Mouse (Mus musculus): ENCODE measurements around the gene Mras.

Gene Mras

GRCm38 (mm10) chr9:99357921-99358692 lies 79.1 kb downstream of the Mras start, which contains the start of gene Esyt3:
Esyt3 (minus strand) TSS chr9:99358557.
- DNase-seq (ENCODE audit: low read depth, low spot score): peak; percentile 24

GRCm38 (mm10) chr9:99357561-99357920 lies 79.6 kb downstream of the Mras start:
- DNase-seq (ENCODE audit: low read depth, low spot score): no peak

- no peak for DNase-seq (ENCODE audit: low read depth, low spot score)
Measured at GRCm38 (mm10) chr9:99355971-99356370, 81.2 kb downstream of the Mras start.

GRCm38 (mm10) chr9:99354796-99355195 lies 82.4 kb downstream of the Mras start:
- no peak for DNase-seq (ENCODE audit: low read depth, low spot score)

- DNase-seq (ENCODE audit: low read depth, low spot score): no peak
Measured at GRCm38 (mm10) chr9:99353390-99353789, 83.8 kb downstream of the Mras start.

GRCm38 (mm10) chr9:99352964-99353363 lies 84.2 kb downstream of the Mras start:
- no peak for DNase-seq (ENCODE audit: low read depth, low spot score)

- no peak for DNase-seq (ENCODE audit: low read depth, low spot score)
Measured at GRCm38 (mm10) chr9:99345351-99345792, 91.8 kb downstream of the Mras start.

- no peak for DNase-seq (ENCODE audit: low read depth, low spot score)
Measured at GRCm38 (mm10) chr9:99341600-99341999, 95.6 kb downstream of the Mras start.

GRCm38 (mm10) chr9:99340126-99340525 lies 97.1 kb downstream of the Mras start:
- DNase-seq (ENCODE audit: low read depth, low spot score): no peak

GRCm38 (mm10) chr9:99339182-99339581 lies 98.0 kb downstream of the Mras start:
- DNase-seq (ENCODE audit: low read depth, low spot score): no peak

- DNase-seq (ENCODE audit: low read depth, low spot score): no peak
Measured at GRCm38 (mm10) chr9:99338293-99338692, 98.9 kb downstream of the Mras start.

GRCm38 (mm10) chr9:99336538-99336937 lies 100.6 kb downstream of the Mras start:
- DNase-seq (ENCODE audit: low read depth, low spot score): no peak
